Mouse (Mus musculus) C2C12 (cell line): ENCODE measurements around the gene Kncn. TPM values are rescaled to one million over a fixed set of nuclear protein-coding genes. Genes with fewer than 3 reads are reported as not detected.

ENCODE experiments used
- H3K27me3 ChIP-seq: one replicate; pipeline ENCODE4 v1.6.1; 2011; ENCODE audit not compliant: control insufficient read depth, insufficient read depth, insufficient read length
- H3K36me3 ChIP-seq: one replicate; pipeline ENCODE4 v1.6.1; 2011; ENCODE audit not compliant: control insufficient read depth, insufficient read depth
- H3K4me3 ChIP-seq: one replicate; pipeline ENCODE4 v1.5.1; 2011; ENCODE audit warnings: mild to moderate bottlenecking, control low read depth; ENCODE audit not compliant: poor library complexity, insufficient read depth, severe bottlenecking
- H3K79me2 ChIP-seq: one replicate; pipeline ENCODE4 v1.6.1; 2011; ENCODE audit not compliant: control insufficient read depth, insufficient read depth
- H3K79me3 ChIP-seq: one replicate; pipeline ENCODE4 v1.6.1; 2011; ENCODE audit warnings: low read depth, control low read depth
- H3ac ChIP-seq: one replicate; pipeline ENCODE3; 2011; ENCODE audit warnings: low read depth; ENCODE audit not compliant: control insufficient read depth, insufficient read length
- CEBPB ChIP-seq: IDR thresholded peaks from one replicate; pipeline ENCODE4 v1.6.1; 2011; ENCODE audit warnings: low read depth, mild to moderate bottlenecking, control low read depth, moderate library complexity
- CTCF ChIP-seq: IDR thresholded peaks from one replicate; pipeline ENCODE4 v1.5.1; 2011; ENCODE audit not compliant: control insufficient read depth, insufficient read depth, insufficient read length
- FOSL1 ChIP-seq: IDR thresholded peaks from one replicate; pipeline ENCODE4 v1.8.0; 2011; ENCODE audit warnings: mild to moderate bottlenecking, low read length; ENCODE audit not compliant: poor library complexity, insufficient read depth, severe bottlenecking
- MAX ChIP-seq: IDR thresholded peaks from one replicate; pipeline ENCODE4 v1.6.1; 2011; ENCODE audit warnings: mild to moderate bottlenecking, control low read depth
- MYOD1 ChIP-seq: IDR thresholded peaks from one replicate; pipeline ENCODE4 v1.6.1; 2011; ENCODE audit warnings: low read depth; ENCODE audit not compliant: control insufficient read depth, insufficient read length
- MYOG ChIP-seq: IDR thresholded peaks from one replicate; pipeline ENCODE4 v1.6.1; 2011; ENCODE audit not compliant: control insufficient read depth, insufficient read length; ENCODE audit errors: extremely low read depth
- USF1 ChIP-seq: IDR thresholded peaks from one replicate; pipeline ENCODE4 v1.6.1; 2011; ENCODE audit warnings: low read depth, mild to moderate bottlenecking, control low read depth, moderate library complexity
- polyA plus RNA-seq: library from polyadenylated mRNA; unstranded; fragments of >200 nt; fragmentation: generic; extraction: Trizol; gene quantifications from one replicate; pipeline ENCODE4 v1.2.1, GENCODE M21; 2012; ENCODE audit warnings: missing spikeins

Kncn gene
- polyA plus RNA-seq, 1 experiment = not detected

- no peak for TF ChIP-seq MAX
- no peak for TF ChIP-seq CTCF
- TF ChIP-seq CEBPB = no peak
- no peak for TF ChIP-seq MYOG
- no peak for TF ChIP-seq USF1
- TF ChIP-seq MYOD1 = no peak
- TF ChIP-seq FOSL1 = no peak
- Histone ChIP-seq H3K79me2 (peaks cover 13% of the 10 kb centered on the region), H3K79me3 (no peaks in the 10 kb centered on the region), H3ac (no peak overlapping the region), H3K36me3 (no peaks in the 10 kb centered on the region), H3K4me3 (no peak overlapping the region), H3K27me3 (no peaks in the 10 kb centered on the region)
Measured at GRCm38 (mm10) chr4:115840842-115841241, 43.4 kb upstream of the Kncn start.

- H3K4me3 ChIP-seq = no peak overlapping the region
- no peaks in the 10 kb centered on the region for H3K79me3 ChIP-seq
- H3ac ChIP-seq = no peak overlapping the region
- no peaks in the 10 kb centered on the region for H3K79me2 ChIP-seq
- H3K36me3 ChIP-seq = peaks cover 17% of the 10 kb centered on the region
- TF ChIP-seq USF1 = no peak
- no peak for TF ChIP-seq MYOG
- no peak for TF ChIP-seq FOSL1
- TF ChIP-seq MYOD1 = no peak
- no peak for TF ChIP-seq CEBPB
- no peak for TF ChIP-seq CTCF
- no peak for TF ChIP-seq MAX
- H3K27me3 ChIP-seq = no peaks in the 10 kb centered on the region
Measured at GRCm38 (mm10) chr4:115846656-115847055, 37.5 kb upstream of the Kncn start.

- H3ac ChIP-seq = no peak overlapping the region
- no peaks in the 10 kb centered on the region for H3K79me3 ChIP-seq
- TF ChIP-seq USF1 = no peak
- no peak for TF ChIP-seq MYOD1
- no peak for TF ChIP-seq CEBPB
- no peak for TF ChIP-seq MAX
- no peak for TF ChIP-seq FOSL1
- no peak for TF ChIP-seq CTCF
- TF ChIP-seq MYOG = no peak
- no peaks in the 10 kb centered on the region for H3K79me2 ChIP-seq
- peaks cover 17% of the 10 kb centered on the region for H3K36me3 ChIP-seq
- no peaks in the 10 kb centered on the region for H3K27me3 ChIP-seq
- H3K4me3 ChIP-seq = no peak overlapping the region
Measured at GRCm38 (mm10) chr4:115847377-115847776, 36.8 kb upstream of the Kncn start.

GRCm38 (mm10) chr4:115848083-115848482 is 36.1 kb upstream of the Kncn start:
- peaks cover 17% of the 10 kb centered on the region for H3K36me3 ChIP-seq
- H3ac ChIP-seq = no peak overlapping the region
- no peak overlapping the region for H3K4me3 ChIP-seq
- no peaks in the 10 kb centered on the region for H3K79me2 ChIP-seq
- no peaks in the 10 kb centered on the region for H3K27me3 ChIP-seq
- TF ChIP-seq MYOG (no peak), MAX (no peak), USF1 (no peak), MYOD1 (no peak), FOSL1 (no peak), CTCF (no peak), CEBPB (no peak)
- no peaks in the 10 kb centered on the region for H3K79me3 ChIP-seq

GRCm38 (mm10) chr4:115848990-115849677 is 35.1 kb upstream of the Kncn start:
- Histone ChIP-seq H3K79me2 (no peaks in the 10 kb centered on the region), H3K4me3 (no peak overlapping the region), H3K79me3 (no peaks in the 10 kb centered on the region), H3K27me3 (no peaks in the 10 kb centered on the region), H3K36me3 (peaks cover 17% of the 10 kb centered on the region), H3ac (no peak overlapping the region)
- TF ChIP-seq CEBPB = no peak
- TF ChIP-seq MYOG = no peak
- no peak for TF ChIP-seq FOSL1
- no peak for TF ChIP-seq CTCF
- TF ChIP-seq MYOD1 = no peak
- TF ChIP-seq MAX = no peak
- TF ChIP-seq USF1 = no peak

GRCm38 (mm10) chr4:115850111-115850510 is 34.1 kb upstream of the Kncn start:
- TF ChIP-seq MYOD1 = no peak
- no peak for TF ChIP-seq CEBPB
- no peak for TF ChIP-seq FOSL1
- TF ChIP-seq MYOG = no peak
- no peak for TF ChIP-seq USF1
- TF ChIP-seq CTCF = no peak
- no peak overlapping the region for H3ac ChIP-seq
- H3K79me2 ChIP-seq = no peaks in the 10 kb centered on the region
- H3K4me3 ChIP-seq = no peak overlapping the region
- peaks cover 17% of the 10 kb centered on the region for H3K36me3 ChIP-seq
- H3K27me3 ChIP-seq = no peaks in the 10 kb centered on the region
- H3K79me3 ChIP-seq = no peaks in the 10 kb centered on the region
